Mouse (Mus musculus) right cerebral cortex, adult 2 months (tissue): ENCODE measurements around the gene Gm3047.
"Not testable (repeated sequence)": the region's sequence is repeated elsewhere in the genome, so short reads cannot be mapped to it uniquely, and the experiment has no call there.

ENCODE experiments used
- DNase-seq, 2 experiments: peaks; one replicate each; pipeline ENCODE4 v3.0.0; 2021 to 2022; ENCODE audit warnings: low spot score in 2 of 2

Gene Gm3047

GRCm38 (mm10) chr14:4555105-4555504, at the start of gene Gm3047:
Gm3047 (plus strand) TSS chr14:4555405.
- DNase-seq, result not testable (repeated sequence)
